Mouse (Mus musculus): Measurements from ENCODE around the gene Car8. TPM values are rescaled to one million over a fixed set of nuclear protein-coding genes. Genes with fewer than 3 reads are reported as not detected.

Car8 gene
- 17.2 TPM for polyA plus RNA-seq (2014; fragmentation: Illumina TruSeq; extraction: RNeasy Lipid Tissue Mini Kit (QIAGEN cat#74804); ENCODE audit: low replicate concordance)

GRCm38 (mm10) chr4:8238560-8239305, at the start of gene Car8:
Gene Car8, minus strand, starts transcription at chr4:8239041.

Data from small intestine, adult 10 weeks (tissue).